Mouse (Mus musculus): ENCODE results near the gene Vmn2r57.
"Not testable (repeated sequence)": the region's sequence is repeated elsewhere in the genome, so short reads cannot be mapped to it uniquely, and the experiment has no call there.

Vmn2r57 gene

DNA sequence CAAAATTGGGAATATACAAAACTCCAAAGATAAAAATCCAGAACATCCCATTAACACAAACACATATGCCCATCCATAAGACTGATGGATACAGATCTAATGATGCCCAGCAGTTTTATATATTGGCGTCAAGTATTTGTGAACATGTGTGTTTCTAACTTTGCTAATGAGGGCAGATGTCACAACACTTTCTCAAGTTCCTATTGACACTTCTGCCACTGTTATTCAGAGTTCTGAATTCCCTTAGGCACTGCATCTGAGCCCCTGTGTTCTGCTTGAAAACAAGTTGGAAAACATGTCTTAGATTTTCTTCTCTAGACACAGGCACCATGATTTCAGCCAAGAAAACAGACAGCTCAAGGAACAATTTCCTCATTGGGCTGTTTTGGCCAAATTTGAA is at the start of gene Vmn2r57:
Vmn2r57 (minus strand) TSS at position 101 of the 400 bp plus-strand sequence.
- not testable (repeated sequence) for DNase-seq (ENCODE audit: low read depth, low spot score)

DNA sequence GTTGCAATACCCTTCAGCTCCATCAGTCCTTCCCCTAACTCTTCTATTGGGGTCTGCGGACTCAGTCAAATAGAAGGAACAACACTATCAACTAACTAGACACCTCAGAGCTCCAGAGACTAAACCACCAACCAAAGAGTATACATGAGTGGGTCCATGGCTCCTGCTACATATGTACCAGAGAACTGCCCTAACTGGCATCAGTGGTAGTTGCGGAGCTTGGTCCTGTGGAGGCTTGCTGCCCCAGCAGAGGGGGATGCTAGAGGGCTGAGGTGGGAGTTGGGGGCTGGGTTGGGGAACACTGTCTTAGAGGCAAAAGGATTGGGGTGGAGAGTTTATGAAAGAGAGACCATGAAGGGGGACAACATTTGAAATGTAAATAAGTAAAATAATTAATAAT is 49.4 kb upstream of the Vmn2r57 start:
- no peak for DNase-seq (ENCODE audit: low read depth, low spot score)

DNA sequence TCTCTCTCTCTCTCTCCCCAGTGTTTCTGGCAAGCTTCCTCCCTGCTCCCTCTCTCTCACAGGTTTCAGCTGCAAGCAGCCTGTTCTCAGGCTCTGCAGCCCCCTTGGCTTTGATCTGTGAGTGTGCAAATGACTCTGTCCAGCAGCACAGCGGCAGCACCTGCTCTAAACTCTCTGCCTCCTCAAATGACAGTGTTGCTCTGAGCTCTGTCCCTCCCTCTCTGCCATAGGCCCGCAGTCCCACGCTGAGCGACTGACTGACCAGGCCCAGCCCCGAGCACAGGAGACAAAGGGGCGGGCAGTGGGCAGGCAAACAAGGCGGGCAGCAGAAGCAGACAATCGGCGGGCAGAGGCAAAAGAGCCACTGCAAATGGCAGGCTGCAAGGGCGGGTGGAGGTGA is 3.4 kb upstream of the Vmn2r57 start:
- no peak for DNase-seq (ENCODE audit: low read depth, low spot score)

DNA sequence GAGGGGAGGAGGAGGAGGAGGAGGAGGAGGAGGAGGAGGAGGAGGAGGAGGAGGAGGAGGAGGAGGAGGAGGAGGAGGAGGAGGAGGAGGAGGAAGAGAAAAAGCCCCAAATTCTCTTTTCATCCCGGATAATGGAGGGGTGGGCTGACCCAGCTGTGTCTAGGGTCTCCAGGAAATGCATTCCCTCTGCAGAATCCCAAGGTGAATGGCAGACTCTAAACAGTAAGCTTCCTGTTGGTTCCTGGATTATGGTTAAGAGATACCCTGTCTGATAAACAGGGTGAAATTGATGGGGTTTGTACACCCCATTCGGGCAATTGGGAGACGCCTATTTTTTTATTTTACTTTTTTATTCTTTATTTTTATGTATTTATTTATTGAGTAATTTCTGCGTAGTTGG is 54.4 kb downstream of the Vmn2r57 start:
- no peak for DNase-seq (ENCODE audit: low read depth, low spot score)

DNA sequence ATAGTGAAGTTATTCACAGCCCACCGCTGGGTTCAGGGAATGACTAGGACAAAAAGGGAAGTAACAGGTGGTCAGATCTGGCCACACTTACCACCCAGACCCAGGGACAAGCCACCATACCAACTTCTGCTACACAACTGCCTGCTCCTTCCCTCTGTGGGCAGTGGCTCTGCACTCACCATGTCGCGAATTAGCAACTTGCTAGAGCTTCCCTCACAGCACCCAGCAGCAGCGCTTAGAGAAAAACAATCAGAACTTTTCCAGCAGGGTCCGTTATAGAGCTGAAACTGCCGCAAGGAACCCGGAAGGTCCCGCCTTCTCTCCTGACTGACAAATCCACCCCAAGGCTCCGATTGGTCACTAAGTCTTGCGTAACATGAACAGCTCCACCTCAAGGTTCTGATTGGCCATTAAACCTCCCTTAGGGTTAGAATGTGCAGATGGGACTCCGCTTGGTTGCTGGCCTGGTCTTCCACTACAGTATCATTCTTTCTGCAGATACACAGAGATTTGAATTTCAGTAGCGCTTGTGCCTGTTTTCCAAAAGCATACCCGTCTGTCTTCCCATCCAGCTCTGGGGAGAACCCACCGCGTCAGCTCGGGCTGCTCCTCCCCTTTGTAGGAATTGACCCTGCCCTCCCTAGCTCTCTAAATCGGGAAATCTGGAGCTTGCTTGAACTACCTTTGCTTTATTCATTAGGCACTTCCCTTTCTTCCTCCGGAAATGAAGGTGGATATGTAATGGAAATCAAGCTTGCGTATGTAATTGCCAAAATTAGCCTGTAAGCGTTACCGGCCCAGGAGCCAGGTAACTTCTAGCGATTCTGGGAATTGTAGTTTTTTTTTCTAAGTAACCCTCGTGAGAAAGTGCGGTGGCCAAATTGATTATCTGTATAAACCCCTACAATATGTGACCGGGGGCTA is 55.2 kb downstream of the Vmn2r57 start, which contains the start of gene AI987944:
AI987944 (minus strand) TSS at position 332 of the 924 bp plus-strand sequence.
- DNase-seq (ENCODE audit: low read depth, low spot score): peak; percentile 93

All from A20 (cell line).